Mouse (Mus musculus): ENCODE data around the gene Cd68. TPM values are rescaled to one million over a fixed set of nuclear protein-coding genes. Genes with fewer than 3 reads are reported as not detected.

The Cd68 gene
- polyA plus RNA-seq, 2 experiments = 16.6 to 20.5 TPM

DNA sequence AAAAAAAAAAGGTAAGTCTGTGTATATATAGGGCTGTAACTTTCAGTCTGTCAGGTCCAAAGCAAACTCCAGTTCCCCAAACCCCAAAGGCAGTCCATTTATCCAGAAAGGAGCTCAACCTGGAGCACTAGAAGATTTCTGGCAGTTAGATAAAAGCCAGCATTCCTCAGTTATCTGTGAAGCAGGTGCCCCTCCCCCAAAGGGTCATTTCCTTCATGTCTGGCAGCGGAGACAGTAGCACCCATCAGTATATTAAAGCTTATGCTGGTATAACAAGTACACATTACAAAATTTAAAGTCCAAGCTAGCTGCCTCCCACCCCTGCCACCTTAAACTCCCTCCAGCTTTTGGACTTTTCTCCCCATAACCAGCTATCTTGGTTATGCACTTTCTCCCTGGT lies 33.6 kb upstream of the Cd68 start:
- WGBS = 45% methylated on average over 1 of the region's 1 CpGs
- Histone ChIP-seq H3K27me3 (ENCODE audit: control insufficient read depth, insufficient read depth, low read length) (no peaks in the 10 kb centered on the region), H3K4me1 (ENCODE audit: control insufficient read depth, insufficient read depth, low read length) (peaks cover 7% of the 10 kb centered on the region), H3K4me3 (replicated peaks; ENCODE audit: low read length) (no peak overlapping the region), H3K27ac (replicated peaks; ENCODE audit: low read depth, low read length) (no peak overlapping the region), H3K36me3 (ENCODE audit: control insufficient read depth, insufficient read depth, low read length) (no peaks in the 10 kb centered on the region), H3K4me2 (replicated peaks; ENCODE audit: low read depth, low read length, severe bottlenecking) (no peak overlapping the region), H3K9ac (ENCODE audit: low read depth, low read length, severe bottlenecking) (no peak overlapping the region), H3K9me3 (ENCODE audit: control insufficient read depth, low read length) (0 out of 2 replicates have a peak, but pooled peaks cover 5% of the 10 kb centered on the region)
- TF ChIP-seq POLR2A (IDR thresholded peaks at IDR 0.05; ENCODE audit: borderline replicate concordance, extremely low read depth, insufficient read depth, insufficient read length) = no peak
- no peak for DNase-seq (ENCODE audit: low spot score)
- no peak for ATAC-seq (ENCODE audit: low FRiP score, low read depth)

DNA sequence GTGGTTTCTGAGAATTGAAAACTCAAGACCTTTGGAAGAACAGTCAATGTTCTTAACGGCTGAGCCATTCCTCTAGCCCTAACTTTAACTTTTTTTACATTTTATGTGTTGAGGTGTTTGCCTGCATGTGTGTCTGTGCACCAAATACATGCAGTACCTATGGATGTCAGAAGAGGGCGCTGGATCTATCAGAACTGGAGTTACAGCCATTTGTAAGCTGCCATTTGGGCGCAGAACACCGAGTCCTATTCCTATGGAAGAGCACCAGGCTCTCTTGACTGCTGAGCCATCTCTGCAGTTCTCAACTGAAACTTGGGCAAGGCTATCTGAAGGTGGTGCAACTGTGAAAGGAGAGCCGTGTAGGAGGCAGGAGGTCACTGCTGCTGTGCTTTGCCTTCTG lies 32.6 kb upstream of the Cd68 start:
- H3K9me3 ChIP-seq (ENCODE audit: control insufficient read depth, low read length) = 0 out of 2 replicates have a peak, but pooled peaks cover 5% of the 10 kb centered on the region
- DNase-seq (ENCODE audit: low spot score) (no peak), ATAC-seq (ENCODE audit: low FRiP score, low read depth) (no peak)
- no peak overlapping the region for H3K9ac ChIP-seq (ENCODE audit: low read depth, low read length, severe bottlenecking)
- H3K36me3 ChIP-seq (ENCODE audit: control insufficient read depth, insufficient read depth, low read length) = no peaks in the 10 kb centered on the region
- H3K27ac ChIP-seq (replicated peaks; ENCODE audit: low read depth, low read length) = no peak overlapping the region
- no peak overlapping the region for H3K4me2 ChIP-seq (replicated peaks; ENCODE audit: low read depth, low read length, severe bottlenecking)
- peaks cover 7% of the 10 kb centered on the region for H3K4me1 ChIP-seq (ENCODE audit: control insufficient read depth, insufficient read depth, low read length)
- no peak overlapping the region for H3K4me3 ChIP-seq (replicated peaks; ENCODE audit: low read length)
- WGBS = 78% methylated on average over 5 of the region's 5 CpGs
- H3K27me3 ChIP-seq (ENCODE audit: control insufficient read depth, insufficient read depth, low read length) = no peaks in the 10 kb centered on the region
- no peak for TF ChIP-seq POLR2A (IDR thresholded peaks at IDR 0.05; ENCODE audit: borderline replicate concordance, extremely low read depth, insufficient read depth, insufficient read length)

DNA sequence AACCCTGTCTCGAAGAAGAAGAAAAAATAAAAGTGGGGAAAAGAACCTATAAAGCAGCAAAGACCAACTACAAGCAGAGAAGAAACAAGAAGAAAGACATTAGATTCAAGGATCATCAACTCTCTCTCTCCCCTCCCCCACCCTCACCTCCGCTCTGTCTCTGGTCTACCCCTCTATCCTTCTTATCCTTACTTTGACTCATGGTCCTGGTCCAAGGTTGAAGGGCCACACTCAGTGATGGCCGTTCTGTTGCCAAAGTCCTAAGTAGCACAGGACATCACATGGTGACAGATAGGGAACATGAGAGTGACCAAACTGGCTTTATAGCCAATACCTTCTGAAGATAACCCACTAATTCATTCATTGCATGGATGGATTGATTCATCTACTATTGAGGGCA lies 31.4 kb upstream of the Cd68 start:
- no peak for DNase-seq (ENCODE audit: low spot score)
- Histone ChIP-seq H3K9ac (ENCODE audit: low read depth, low read length, severe bottlenecking) (no peak overlapping the region), H3K4me3 (replicated peaks; ENCODE audit: low read length) (no peak overlapping the region), H3K27ac (replicated peaks; ENCODE audit: low read depth, low read length) (no peak overlapping the region), H3K4me2 (replicated peaks; ENCODE audit: low read depth, low read length, severe bottlenecking) (no peak overlapping the region), H3K4me1 (ENCODE audit: control insufficient read depth, insufficient read depth, low read length) (peaks cover 7% of the 10 kb centered on the region), H3K9me3 (ENCODE audit: control insufficient read depth, low read length) (0 out of 2 replicates have a peak, but pooled peaks cover 5% of the 10 kb centered on the region), H3K36me3 (ENCODE audit: control insufficient read depth, insufficient read depth, low read length) (no peaks in the 10 kb centered on the region), H3K27me3 (ENCODE audit: control insufficient read depth, insufficient read depth, low read length) (no peaks in the 10 kb centered on the region)
- WGBS = 90% methylated on average over 3 of the region's 3 CpGs
- no peak for ATAC-seq (ENCODE audit: low FRiP score, low read depth)
- no peak for TF ChIP-seq POLR2A (IDR thresholded peaks at IDR 0.05; ENCODE audit: borderline replicate concordance, extremely low read depth, insufficient read depth, insufficient read length)

DNA sequence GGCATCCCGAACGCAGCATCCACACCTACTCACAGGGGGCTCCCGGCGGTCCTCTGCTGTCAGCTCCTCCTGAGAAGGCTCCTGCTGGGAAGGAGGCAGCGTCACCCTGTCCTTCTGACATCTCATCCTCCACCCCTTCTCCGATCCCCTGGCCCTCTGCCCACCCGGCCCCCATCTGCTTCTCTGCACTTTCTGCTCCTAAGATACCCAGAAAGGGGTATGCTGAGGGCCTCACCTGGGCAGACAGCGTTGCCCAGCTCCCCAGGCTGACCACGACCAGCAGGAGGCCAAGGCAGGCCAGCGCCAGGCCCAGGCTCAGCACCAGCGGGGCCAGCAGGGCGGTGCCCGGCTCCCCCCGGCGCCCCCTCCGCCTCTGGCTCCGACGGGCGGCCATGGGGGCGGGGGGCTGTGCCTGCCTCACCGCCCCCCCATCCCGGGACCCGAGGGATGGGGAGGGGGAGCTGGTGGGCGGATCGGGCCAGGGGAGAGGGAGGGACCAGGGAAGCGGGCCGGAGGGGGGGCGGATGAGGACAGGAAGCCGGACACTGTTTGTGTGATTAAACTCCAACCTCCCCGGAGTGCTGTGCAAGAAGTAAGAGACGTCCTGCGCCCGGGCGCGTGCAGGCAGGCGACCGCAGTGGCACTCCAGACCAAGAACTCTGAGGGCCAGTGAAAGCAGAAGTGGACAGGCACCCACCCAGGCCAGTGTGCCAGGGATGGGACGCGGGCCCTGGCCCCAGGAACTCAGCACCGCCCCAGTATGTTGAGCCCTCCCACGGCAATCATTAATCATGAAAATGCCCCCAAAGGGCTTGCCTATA lies 29.6 kb upstream of the Cd68 start, which contains the start of the genes Tnfsf12 and Tnfsfm13:
Tnfsf12 (minus strand) TSS at position 489 of the 821 bp plus-strand sequence.
Tnfsfm13 (minus strand) TSS at position 738 of the 821 bp plus-strand sequence.
- WGBS = under 1% methylated on average over 38 of the region's 41 CpGs
- 0 out of 2 replicates have a peak, but pooled peaks cover 5% of the 10 kb centered on the region for H3K9me3 ChIP-seq (ENCODE audit: control insufficient read depth, low read length)

DNA sequence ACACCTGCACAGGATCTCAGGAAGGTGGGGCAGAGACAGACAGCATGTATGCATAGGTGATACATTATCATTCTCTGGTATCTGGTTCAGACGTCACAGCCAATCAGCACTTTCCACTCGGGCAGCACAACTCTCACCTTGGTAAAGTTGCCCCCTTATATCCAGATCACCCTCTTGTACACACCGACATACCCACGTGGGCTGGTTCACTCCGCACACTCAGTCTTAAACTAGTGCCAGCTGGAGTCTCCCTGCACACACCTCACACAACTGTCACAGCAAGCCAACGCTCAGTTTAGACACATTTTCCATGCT lies 29.1 kb upstream of the Cd68 start:
- TF ChIP-seq POLR2A (IDR thresholded peaks at IDR 0.05; ENCODE audit: borderline replicate concordance, extremely low read depth, insufficient read depth, insufficient read length) = no peak
- WGBS = 13% methylated on average over 6 of the region's 6 CpGs
- peak overlapping the region; percentile 91 for H3K4me2 ChIP-seq (replicated peaks; ENCODE audit: low read depth, low read length, severe bottlenecking)
- H3K9ac ChIP-seq (ENCODE audit: low read depth, low read length, severe bottlenecking) = peak overlapping the region; percentile 83
- H3K27me3 ChIP-seq (ENCODE audit: control insufficient read depth, insufficient read depth, low read length) = no peaks in the 10 kb centered on the region
- H3K4me1 ChIP-seq (ENCODE audit: control insufficient read depth, insufficient read depth, low read length) = peaks cover 7% of the 10 kb centered on the region
- DNase-seq (ENCODE audit: low spot score) (no peak), ATAC-seq (ENCODE audit: low FRiP score, low read depth) (no peak)
- no peak overlapping the region for H3K27ac ChIP-seq (replicated peaks; ENCODE audit: low read depth, low read length)
- H3K9me3 ChIP-seq (ENCODE audit: control insufficient read depth, low read length) = 0 out of 2 replicates have a peak, but pooled peaks cover 5% of the 10 kb centered on the region
- H3K4me3 ChIP-seq (replicated peaks; ENCODE audit: low read length) = peak overlapping the region; percentile 53
- H3K36me3 ChIP-seq (ENCODE audit: control insufficient read depth, insufficient read depth, low read length) = no peaks in the 10 kb centered on the region

More for the DNA sequence above, 29.6 kb upstream of the Cd68 start, which contains the start of the genes Tnfsf12 and Tnfsfm13:
- ATAC-seq (ENCODE audit: low FRiP score, low read depth) (peak; percentile 59; the same call in 1 of the 2 replicates), DNase-seq (ENCODE audit: low spot score) (peak; percentile 60)
- Histone ChIP-seq H3K4me1 (ENCODE audit: control insufficient read depth, insufficient read depth, low read length) (peaks cover 7% of the 10 kb centered on the region), H3K4me2 (replicated peaks; ENCODE audit: low read depth, low read length, severe bottlenecking) (peak within 1 kb of the TSS; percentile 91), H3K27ac (replicated peaks; ENCODE audit: low read depth, low read length) (peak within 1 kb of the TSS; percentile 75), H3K9ac (ENCODE audit: low read depth, low read length, severe bottlenecking) (peak within 1 kb of the TSS; percentile 83), H3K4me3 (replicated peaks; ENCODE audit: low read length) (peak within 1 kb of the TSS; percentile 53), H3K27me3 (ENCODE audit: control insufficient read depth, insufficient read depth, low read length) (no peaks in the 10 kb centered on the region), H3K36me3 (ENCODE audit: control insufficient read depth, insufficient read depth, low read length) (no peaks in the 10 kb centered on the region)
- 0 out of 2 replicates have a peak, but pooled peaks have one; percentile 28 for TF ChIP-seq POLR2A (IDR thresholded peaks at IDR 0.05; ENCODE audit: borderline replicate concordance, extremely low read depth, insufficient read depth, insufficient read length)
